Mouse (Mus musculus) urinary bladder, postnatal 14 days (tissue): Measurements from ENCODE around the gene Wars2.

ENCODE experiments used
- DNase-seq: peaks from one replicate; pipeline ENCODE4 v3.0.0; 2021; ENCODE audit warnings: low spot score

The Wars2 gene

DNA sequence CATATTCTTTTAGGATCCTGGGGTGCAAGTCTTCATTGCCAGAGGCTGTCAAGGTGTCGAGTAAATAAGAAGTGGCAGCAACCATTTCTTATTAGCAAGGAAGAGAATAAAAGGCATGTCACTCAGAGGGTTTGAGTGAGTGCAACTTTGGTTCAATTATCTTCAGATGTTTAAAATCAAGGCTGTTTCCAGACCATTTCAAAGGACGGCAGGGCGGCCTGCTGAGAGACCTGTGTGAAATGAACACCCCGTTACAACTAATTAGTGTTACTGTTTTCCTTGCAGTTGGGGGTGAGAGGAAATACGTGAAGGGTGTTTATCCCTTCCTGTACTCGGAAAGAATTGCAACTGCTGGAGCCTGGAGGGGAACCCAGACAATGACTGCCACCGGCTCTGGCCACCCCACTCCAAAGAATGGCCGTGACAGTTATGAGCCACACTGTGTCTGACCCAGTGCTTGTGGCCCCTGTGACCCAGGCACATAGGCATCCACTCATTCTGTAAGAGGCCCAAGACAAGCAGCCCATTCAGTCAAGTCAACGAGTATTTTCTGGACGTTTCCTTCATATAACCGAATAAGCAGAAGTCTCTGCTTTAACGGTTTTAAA lies 137.2 kb downstream of the Wars2 start:
- no peak for DNase-seq

DNA sequence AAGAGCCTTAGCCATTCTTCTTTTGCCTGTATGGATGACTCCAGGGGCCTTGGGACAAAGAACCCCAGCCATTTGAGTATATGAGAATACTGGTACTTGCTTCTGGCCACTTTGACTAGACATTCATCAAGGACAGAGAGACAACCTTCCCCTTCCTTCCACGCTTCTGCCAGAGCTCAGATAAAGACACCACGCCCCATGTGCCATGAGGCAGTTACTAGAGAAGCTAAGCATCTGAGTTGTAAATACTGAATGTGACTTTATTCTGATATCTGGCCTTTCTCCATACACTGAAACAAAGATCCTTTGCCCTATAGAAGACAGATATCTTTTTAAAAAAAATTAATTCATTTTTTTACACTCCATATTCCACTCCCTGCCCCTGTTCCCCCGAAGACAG lies 138.8 kb downstream of the Wars2 start:
- no peak for DNase-seq

DNA sequence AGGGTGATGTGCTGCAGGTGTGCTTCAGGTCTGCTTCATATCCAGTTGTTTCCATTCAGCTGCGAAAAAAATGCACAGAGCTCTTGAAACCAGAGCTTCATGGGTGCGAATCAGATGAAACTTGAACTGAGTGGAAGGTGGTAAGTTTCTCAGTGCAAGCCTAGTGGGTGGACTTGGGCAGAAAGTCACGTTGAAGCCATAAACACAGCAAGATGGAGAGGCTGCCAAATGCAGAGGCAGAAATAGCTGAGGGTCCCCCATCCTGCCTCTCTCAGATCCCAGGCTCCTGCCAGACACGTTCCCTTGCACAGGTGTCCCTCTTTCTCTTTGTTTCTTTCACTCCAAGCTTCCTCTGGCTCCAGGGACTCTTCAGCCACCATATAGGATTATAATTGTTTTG lies 140.6 kb downstream of the Wars2 start:
- DNase-seq = no peak

DNA sequence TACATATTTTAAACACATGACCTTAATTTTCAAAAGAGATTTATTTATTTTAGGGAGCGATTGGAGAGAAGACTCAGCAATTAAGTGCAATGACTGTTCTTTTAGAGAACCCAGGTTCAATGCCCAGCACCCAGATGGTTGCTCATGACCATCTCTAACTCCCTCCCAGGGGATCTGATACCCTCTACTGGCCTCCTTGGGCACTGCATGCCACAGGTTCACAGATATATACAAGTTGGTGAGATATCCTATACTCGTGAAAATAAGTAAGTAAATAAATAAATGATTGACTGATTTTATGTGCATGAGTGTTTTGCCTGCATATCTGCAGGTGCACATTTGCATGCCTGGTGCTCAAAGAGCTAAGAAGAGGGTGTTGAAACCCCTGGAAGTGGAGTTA lies 147.4 kb downstream of the Wars2 start:
- DNase-seq = no peak
